Mouse (Mus musculus) stomach, postnatal 0 days (tissue): ENCODE data around the gene Kcnma1.

Experiments used
- CTCF ChIP-seq: IDR thresholded peaks from 2 replicates; pipeline ENCODE4 v1.5.1; 2016; ENCODE audit warnings: antibody characterized with exemption, low read depth, mild to moderate bottlenecking, moderate library complexity
- EP300 ChIP-seq: optimal IDR thresholded peaks from 2 replicates; pipeline ENCODE3; 2016; ENCODE audit warnings: antibody characterized with exemption

DNA sequence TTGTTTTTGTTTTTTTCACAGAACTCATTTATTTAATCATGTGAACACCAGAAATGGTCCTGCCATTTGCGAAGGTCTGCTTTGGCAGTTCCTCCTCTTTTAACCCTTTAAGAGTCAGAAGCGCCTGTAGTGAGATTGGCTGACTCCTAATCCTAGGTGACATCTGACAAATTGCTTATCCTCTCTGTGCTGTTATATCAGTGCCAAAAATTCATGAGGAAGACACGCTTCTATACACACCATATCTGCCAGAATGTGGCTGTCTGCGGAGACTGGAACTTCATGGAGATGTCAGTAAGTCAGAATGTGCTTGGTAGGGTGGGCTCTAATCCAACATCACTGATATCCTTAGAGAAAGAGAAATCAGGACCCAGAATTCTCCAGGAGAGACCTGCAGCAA lies 157.3 kb downstream of the Kcnma1 start:
- TF ChIP-seq CTCF (no peak), EP300 (no peak)
